ENCODE assay signal across 8 mouse cellular contexts in genomic region chr15:79026511-79027290, GRCm38 (mm10). TPM values are rescaled to one million over a fixed set of nuclear protein-coding genes. Genes with fewer than 3 reads are reported as not detected.
DNase-seq lines count a peak whose midpoint lies in the region; ATAC-seq lines count a peak whose summit lies in the region.

No protein-coding gene starts in this region.

- ATAC-seq in hindbrain, embryonic 13.5 days (ENCODE audit: low FRiP score): no peak
- ATAC-seq in limb, embryonic 15.5 days (ENCODE audit: insufficient number of reproducible peaks, low FRiP score, low TSS enrichment, low read depth): no peak

- H3K4me3 ChIP-seq in hindbrain, embryonic 13.5 days: peak overlapping the region; percentile 68
- H3K4me3 ChIP-seq in limb, embryonic 15.5 days: peak overlapping the region; percentile 79

- WGBS in hindbrain, embryonic 13.5 days: 37% methylated on average over 14 of the region's 14 CpGs
- WGBS in limb, embryonic 15.5 days: 46% methylated on average over 14 of the region's 14 CpGs

- H3K4me1 ChIP-seq in hindbrain, embryonic 13.5 days (replicated peaks): peaks cover 54% of the 10 kb centered on the region
- H3K4me1 ChIP-seq in limb, embryonic 15.5 days: peaks cover 34% of the 10 kb centered on the region

- H3K4me2 ChIP-seq in hindbrain, embryonic 13.5 days: peak overlapping the region; percentile 99
- peak overlapping the region; percentile 95 for H3K4me2 ChIP-seq in limb, embryonic 15.5 days

- H3K9me3 ChIP-seq in hindbrain, embryonic 13.5 days: no peaks in the 10 kb centered on the region
- H3K9me3 ChIP-seq in limb, embryonic 15.5 days: no peaks in the 10 kb centered on the region

- peak overlapping the region; percentile 98; the same call in 1 of the 2 replicates for H3K27ac ChIP-seq in hindbrain, embryonic 13.5 days
- H3K27ac ChIP-seq in limb, embryonic 15.5 days: peak overlapping the region; percentile 98; the same call in 1 of the 2 replicates

- H3K36me3 ChIP-seq in hindbrain, embryonic 13.5 days: no peaks in the 10 kb centered on the region
- no peaks in the 10 kb centered on the region for H3K36me3 ChIP-seq in limb, embryonic 15.5 days

- peak; percentile 38 for DNase-seq in lung, postnatal 10 days
- no peak for DNase-seq in lung, postnatal 25 days (ENCODE audit: low spot score)
- DNase-seq in testis, postnatal 10 days (ENCODE audit: low spot score): peak; percentile 70
- no peak for DNase-seq in left cerebral cortex, adult 8-10 months (ENCODE audit: low spot score in 2 of 2)
- DNase-seq in left cerebral cortex, adult 9 months (ENCODE audit: low spot score in 2 of 2): no peak
- no peak for DNase-seq in layer of hippocampus, postnatal 25 days (ENCODE audit: extremely low spot score in 1 of 2, low spot score in 1 of 2)

- H3K9ac ChIP-seq in hindbrain, embryonic 13.5 days: peak overlapping the region; percentile 99
- H3K9ac ChIP-seq in limb, embryonic 15.5 days: no peak overlapping the region; the same call in 1 of the 2 replicates

- peaks cover 15% of the 10 kb centered on the region; the same call in 1 of the 2 replicates for H3K27me3 ChIP-seq in hindbrain, embryonic 13.5 days
- no peaks in the 10 kb centered on the region for H3K27me3 ChIP-seq in limb, embryonic 15.5 days

RNA-seq across cellular contexts. Expression of gene H1f0, which starts 1.5 kb away (rescaled TPM):
- 259 and 266 TPM in 2 replicates for polyA plus RNA-seq in hindbrain, embryonic 13.5 days (2015; fragmentation: Nextera tagmentation; extraction: Ambion mirVana)
- polyA plus RNA-seq in limb, embryonic 15.5 days (2015; fragmentation: Nextera tagmentation; extraction: Ambion mirVana): 487 and 628 TPM in 2 replicates
- 10 to 100 TPM; 84.9 to 94.2 (median 89.5) TPM for total RNA-seq in left cerebral cortex, adult 8-10 months (2022)
- 100 to 1,000 TPM; 101 to 108 TPM for total RNA-seq in layer of hippocampus, postnatal 25 days (2021)

RNA-seq across cellular contexts. Expression of gene Galr3, which starts 15.0 kb away (rescaled TPM):
- polyA plus RNA-seq in hindbrain, embryonic 13.5 days (2015; fragmentation: Nextera tagmentation; extraction: Ambion mirVana): 0.17 TPM in 1 of 2 replicates, not detected in the other
- polyA plus RNA-seq in limb, embryonic 15.5 days (2015; fragmentation: Nextera tagmentation; extraction: Ambion mirVana): 0.13 TPM in 1 of 2 replicates, not detected in the other
- under 1 TPM in 3 of 4 experiments, not detected in 1; 0.30 to 0.72 (median 0.37) TPM for total RNA-seq in left cerebral cortex, adult 8-10 months (2022)
- total RNA-seq in layer of hippocampus, postnatal 25 days (2021): not detected

RNA-seq across cellular contexts. Expression of gene Ankrd54, which starts 36.0 kb away (rescaled TPM):
- 50.4 and 51.5 TPM in 2 replicates for polyA plus RNA-seq in hindbrain, embryonic 13.5 days (2015; fragmentation: Nextera tagmentation; extraction: Ambion mirVana)
- 43.9 and 46.6 TPM in 2 replicates for polyA plus RNA-seq in limb, embryonic 15.5 days (2015; fragmentation: Nextera tagmentation; extraction: Ambion mirVana)
- total RNA-seq in left cerebral cortex, adult 8-10 months (2022): 10 to 100 TPM; 16.5 to 20.1 (median 18.4) TPM
- total RNA-seq in layer of hippocampus, postnatal 25 days (2021): 10 to 100 TPM; 17.2 to 17.3 TPM

RNA-seq across cellular contexts. Expression of gene Eif3l, which starts 48.3 kb away (rescaled TPM):
- 179 and 185 TPM in 2 replicates for polyA plus RNA-seq in hindbrain, embryonic 13.5 days (2015; fragmentation: Nextera tagmentation; extraction: Ambion mirVana)
- 203 and 206 TPM in 2 replicates for polyA plus RNA-seq in limb, embryonic 15.5 days (2015; fragmentation: Nextera tagmentation; extraction: Ambion mirVana)
- 10 to 100 TPM; 73.8 to 77.0 (median 75.3) TPM for total RNA-seq in left cerebral cortex, adult 8-10 months (2022)
- 10 to 100 TPM; 71.9 to 74.9 TPM for total RNA-seq in layer of hippocampus, postnatal 25 days (2021)

Comparison
In these comparisons a context has a peak if more than half of its experiments do, and no peak if none do; other contexts are left out.
1. DNase-seq: peak in lung, postnatal 10 days (single experiment) and testis, postnatal 10 days (single experiment); none in lung, postnatal 25 days (single experiment), left cerebral cortex, adult 8-10 months (0 of 2), left cerebral cortex, adult 9 months (0 of 2) and layer of hippocampus, postnatal 25 days (0 of 2).